Mouse (Mus musculus) cerebellum, adult 9-11 months (tissue): Measurements from ENCODE around the gene Togaram2.
"Not testable (repeated sequence)": the region's sequence is repeated elsewhere in the genome, so short reads cannot be mapped to it uniquely, and the experiment has no call there.

Experiments
- DNase-seq: peaks from one replicate; pipeline ENCODE4 v3.0.0; 2022

The Togaram2 gene

GRCm38 (mm10) chr17:71673092-71673491 is at the start of gene Togaram2:
TSS of gene Togaram2 (plus strand) at chr17:71673261.
- no peak for DNase-seq

GRCm38 (mm10) chr17:71631806-71632205 is 41.3 kb upstream of the Togaram2 start:
- DNase-seq, result no peak

DNA sequence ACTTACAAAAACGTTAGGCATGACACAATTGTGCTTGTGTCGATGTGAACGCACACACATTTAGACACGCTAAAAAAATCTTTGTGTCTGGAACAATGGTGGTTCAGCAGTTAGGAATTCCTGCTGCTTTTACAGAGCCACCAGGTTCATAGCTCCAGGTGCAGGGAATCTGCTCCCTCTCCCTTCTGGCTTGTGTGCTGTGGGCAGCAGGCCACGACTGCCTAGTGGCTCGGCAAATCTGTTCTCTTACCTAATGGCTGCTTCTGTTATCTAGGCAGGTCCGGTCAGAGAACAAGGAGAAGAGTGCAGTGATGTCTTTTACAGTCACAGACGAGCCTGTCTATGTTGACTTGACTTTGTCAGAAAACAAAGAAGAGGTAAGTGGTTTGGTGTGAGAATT is 39.7 kb upstream of the Togaram2 start:
- DNase-seq, result peak; percentile 73

DNA sequence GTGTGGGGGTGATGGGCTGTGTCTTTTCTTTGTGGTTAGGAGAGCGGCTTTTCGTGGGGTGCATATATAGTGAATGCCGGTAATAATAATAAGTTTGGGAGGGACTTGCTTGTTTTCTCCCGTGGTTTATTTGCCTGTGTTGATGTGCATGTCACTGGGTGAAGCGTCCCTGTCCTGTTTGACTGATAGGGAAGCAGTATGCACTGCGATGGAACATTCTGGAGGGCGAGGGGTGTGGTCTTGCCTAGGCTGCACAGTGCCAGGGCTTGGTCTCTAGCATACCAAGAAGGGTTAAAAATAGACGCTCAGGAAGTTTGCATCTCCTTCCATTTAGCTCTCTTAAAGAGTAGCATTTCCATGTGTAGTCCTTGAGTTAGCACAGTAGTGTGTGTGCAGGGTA is 36.3 kb upstream of the Togaram2 start:
- DNase-seq, result no peak

- no peak for DNase-seq
Observed at GRCm38 (mm10) chr17:71637750-71638265, 35.3 kb upstream of the Togaram2 start.

DNA sequence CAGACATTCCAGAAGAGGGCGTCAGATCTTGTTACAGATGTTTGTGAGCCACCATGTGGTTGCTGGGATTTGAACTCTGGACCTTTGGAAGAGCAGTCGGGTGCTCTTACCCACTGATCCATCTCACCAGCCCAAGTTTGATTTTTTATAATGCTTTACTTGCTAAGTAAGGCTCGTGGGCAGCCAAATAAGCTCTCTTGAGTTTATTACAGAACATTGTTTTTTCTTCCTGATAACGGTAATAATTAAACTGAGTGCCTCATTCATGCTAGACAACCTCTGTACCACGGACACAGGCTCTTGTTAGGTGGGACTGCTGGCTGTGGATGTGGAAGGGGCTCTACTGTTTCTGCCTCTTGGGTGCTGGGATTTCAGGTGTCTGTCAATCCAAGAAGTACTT is 34.0 kb upstream of the Togaram2 start:
- DNase-seq, result not testable (repeated sequence)

- DNase-seq, result peak; percentile 36
Observed at GRCm38 (mm10) chr17:71640421-71641085, 32.5 kb upstream of the Togaram2 start.

GRCm38 (mm10) chr17:71642190-71642589 is 30.9 kb upstream of the Togaram2 start:
- DNase-seq, result no peak

- no peak for DNase-seq
Observed at GRCm38 (mm10) chr17:71650011-71650410, 23.1 kb upstream of the Togaram2 start.

DNA sequence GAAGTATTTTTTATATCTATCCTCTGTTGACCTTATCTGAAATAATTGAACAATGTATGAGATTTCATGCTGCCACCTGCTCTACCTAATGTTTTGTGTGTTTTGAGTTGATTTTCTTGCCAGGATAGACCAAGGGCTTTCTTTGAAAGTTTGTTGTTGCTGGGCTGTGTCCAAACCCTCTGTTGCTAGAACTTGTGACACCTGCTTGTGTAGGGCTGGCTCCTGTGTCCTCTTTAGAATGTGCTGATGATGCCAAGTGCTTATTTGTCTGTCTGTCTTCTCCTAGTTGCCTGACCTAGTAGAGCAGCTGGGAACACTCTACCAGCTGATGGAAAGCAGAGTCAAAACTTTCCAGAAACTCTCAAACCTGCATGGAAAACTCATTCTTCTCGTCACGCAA is 20.6 kb upstream of the Togaram2 start:
- DNase-seq, result no peak

GRCm38 (mm10) chr17:71652934-71653333 is 20.1 kb upstream of the Togaram2 start:
- no peak for DNase-seq

- peak; percentile 68 for DNase-seq
Observed at GRCm38 (mm10) chr17:71657521-71657920, 15.5 kb upstream of the Togaram2 start.

- no peak for DNase-seq
Observed at GRCm38 (mm10) chr17:71658666-71659065, 14.4 kb upstream of the Togaram2 start.

GRCm38 (mm10) chr17:71660390-71660789 is 12.7 kb upstream of the Togaram2 start:
- no peak for DNase-seq

- DNase-seq, result peak; percentile 60
Observed at GRCm38 (mm10) chr17:71662751-71663250, 10.3 kb upstream of the Togaram2 start.

DNA sequence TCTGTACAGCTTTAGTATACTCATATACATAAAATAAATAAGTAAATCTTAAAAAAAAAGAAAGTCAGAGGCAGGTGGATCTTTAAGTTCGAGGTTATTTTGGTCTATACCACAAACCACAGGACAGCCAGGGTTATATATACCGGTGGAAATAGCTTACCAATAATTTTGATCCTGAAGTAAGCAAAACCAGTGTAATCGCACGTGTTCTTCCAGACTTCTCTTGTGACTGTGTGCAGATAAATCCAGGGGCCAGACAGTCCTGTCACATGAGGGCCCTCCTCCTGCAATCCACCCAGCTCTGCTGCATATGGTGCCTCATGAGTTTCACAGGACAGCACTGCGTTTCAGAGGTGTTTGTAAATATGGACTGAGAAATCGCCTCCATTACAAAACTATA is 9.6 kb upstream of the Togaram2 start:
- DNase-seq, result no peak

GRCm38 (mm10) chr17:71664172-71664571 is 8.9 kb upstream of the Togaram2 start:
- no peak for DNase-seq

- DNase-seq, result no peak
Observed at GRCm38 (mm10) chr17:71665201-71665600, 7.9 kb upstream of the Togaram2 start.

- DNase-seq, result no peak
Observed at GRCm38 (mm10) chr17:71669511-71669910, 3.5 kb upstream of the Togaram2 start.

DNA sequence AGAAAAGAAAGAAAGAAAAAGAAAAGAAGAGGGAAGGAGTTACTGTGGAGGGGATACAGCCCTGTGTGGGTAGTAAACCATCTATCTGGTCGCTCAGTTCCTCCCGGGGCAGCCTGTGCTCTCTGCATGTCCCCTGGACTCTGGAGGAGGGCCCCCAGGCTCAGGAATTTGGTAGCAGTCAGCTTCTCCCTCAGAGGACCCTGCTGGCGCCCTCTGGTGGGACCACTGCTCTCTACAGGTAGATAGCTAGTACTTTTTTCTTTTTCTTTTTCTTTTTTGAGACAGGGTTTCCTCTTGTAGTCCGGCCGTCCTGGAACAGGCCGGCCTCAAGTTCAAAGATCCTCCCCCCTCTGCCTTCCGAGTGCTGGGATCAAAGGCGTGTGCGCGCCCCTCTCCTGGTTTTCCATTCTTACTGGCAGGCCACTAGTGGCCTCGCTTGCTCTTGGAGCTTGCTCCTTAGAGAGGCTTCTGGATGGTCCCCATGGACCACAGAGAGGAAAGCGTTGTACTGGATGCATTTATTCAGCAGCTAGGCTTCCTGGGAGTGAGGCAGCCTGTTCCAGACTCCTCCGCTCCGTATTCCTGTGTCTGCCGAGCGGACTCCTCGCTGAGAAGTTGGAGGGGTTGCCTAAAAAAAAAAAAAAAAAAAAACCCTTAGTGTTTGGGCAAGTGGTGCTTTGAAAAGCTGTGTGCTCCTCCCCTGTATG is 1.1 kb upstream of the Togaram2 start:
- DNase-seq, result no peak

- DNase-seq, result no peak
Observed at GRCm38 (mm10) chr17:71673936-71674335, 875 bp downstream of the Togaram2 start.

GRCm38 (mm10) chr17:71674886-71675285 is 1.8 kb downstream of the Togaram2 start:
- no peak for DNase-seq

GRCm38 (mm10) chr17:71681666-71682065 is 8.6 kb downstream of the Togaram2 start:
- no peak for DNase-seq

DNA sequence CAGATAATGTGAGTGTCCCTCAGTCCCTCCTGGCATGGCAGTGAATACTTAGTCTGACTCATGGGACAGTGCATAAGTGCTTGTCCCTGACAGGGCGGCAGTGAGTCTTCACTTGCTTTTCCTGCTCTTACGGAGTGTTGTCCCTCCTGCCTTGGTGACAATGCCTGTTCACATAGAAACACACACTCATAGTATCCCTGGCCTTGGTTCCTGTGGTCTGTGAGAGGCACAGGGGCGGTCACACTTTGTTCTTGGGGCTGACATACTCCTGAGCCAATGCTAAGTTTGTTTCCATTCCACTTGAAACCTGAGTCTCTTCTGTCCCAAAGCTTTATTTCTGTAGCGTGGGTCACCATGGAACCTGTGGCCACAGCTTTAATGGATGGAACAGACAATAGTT is 9.3 kb downstream of the Togaram2 start:
- DNase-seq, result no peak
